Mouse (Mus musculus) hindbrain, embryonic 16.5 days (tissue): ENCODE results near the gene Clec16a. TPM values are rescaled to one million over a fixed set of nuclear protein-coding genes. Genes with fewer than 3 reads are reported as not detected.

Experiments used
- ATAC-seq: fragments of 200-750 bp; cut with Nextera tagmentation; 2 replicates; pipeline ENCODE4 v1.8.0; 2017; ENCODE audit warnings: moderate TSS enrichment, moderate library complexity
- H3K27ac ChIP-seq: fragments of 300-500 bp; sonication (generic); 2 replicates; pipeline ENCODE4 v1.5.1; 2014; ENCODE audit warnings: low read depth, mild to moderate bottlenecking, control low read depth, low read length, moderate library complexity
- H3K27me3 ChIP-seq: fragments of 300-500 bp; sonication (generic); replicated peaks from 2 replicates; pipeline ENCODE4 v1.6.1; 2014; ENCODE audit warnings: low read length; ENCODE audit not compliant: control insufficient read depth, insufficient read depth
- H3K36me3 ChIP-seq: fragments of 300-500 bp; sonication (generic); 2 replicates; pipeline ENCODE4 v1.6.1; 2014; ENCODE audit warnings: mild to moderate bottlenecking, low read length, moderate library complexity, mixed read lengths; ENCODE audit not compliant: control insufficient read depth, insufficient read depth
- H3K4me1 ChIP-seq: fragments of 300-500 bp; sonication (generic); 2 replicates; pipeline ENCODE4 v1.6.1; 2014; ENCODE audit warnings: low read depth, low read length; ENCODE audit not compliant: control insufficient read depth, insufficient read depth
- H3K4me2 ChIP-seq: fragments of 300-500 bp; sonication (generic); 2 replicates; pipeline ENCODE4 v1.6.1; 2014; ENCODE audit warnings: mild to moderate bottlenecking, low read length, control low read depth, moderate library complexity
- H3K4me3 ChIP-seq: fragments of 300-500 bp; sonication (generic); 2 replicates; pipeline ENCODE4 v1.5.1; 2014; ENCODE audit warnings: mild to moderate bottlenecking, low read length, control low read depth, moderate library complexity
- H3K9ac ChIP-seq: fragments of 300-500 bp; sonication (generic); 2 replicates; pipeline ENCODE4 v1.6.1; 2014; ENCODE audit warnings: low read depth, mild to moderate bottlenecking, control low read depth, low read length, moderate library complexity
- H3K9me3 ChIP-seq: fragments of 300-500 bp; sonication (generic); 2 replicates; pipeline ENCODE4 v1.6.1; 2014; ENCODE audit warnings: mild to moderate bottlenecking, low read length, moderate library complexity; ENCODE audit not compliant: control insufficient read depth
- WGBS: fragments of 180-500 bp; shearing (Covaris S2); extraction: QIAGEN DNeasy Blood & Tissue Kit; methylation state at CpG from one replicate; pipeline ENCODE4 v1.1.7; 2014; 5-methylcytosine and 5-hydroxymethylcytosine counted together
- polyA plus RNA-seq: library from polyadenylated mRNA; unstranded; fragments of >200 nt; fragmentation: Nextera tagmentation; extraction: Ambion mirVana; gene quantifications from 2 replicates; pipeline ENCODE4 v1.2.1, GENCODE M21; 2015

Gene Clec16a
- polyA plus RNA-seq, 1 experiment from 2014 or later = 60.7 TPM

GRCm38 (mm10) chr16:10702399-10702798 lies 157.3 kb downstream of the Clec16a start:
- no peak overlapping the region for H3K27ac ChIP-seq
- WGBS = 85% methylated on average over 2 of the region's 2 CpGs
- no peak overlapping the region for H3K9ac ChIP-seq
- no peaks in the 10 kb centered on the region for H3K4me1 ChIP-seq
- H3K9me3 ChIP-seq = no peaks in the 10 kb centered on the region
- H3K4me2 ChIP-seq = no peak overlapping the region
- no peaks in the 10 kb centered on the region for H3K27me3 ChIP-seq
- no peak overlapping the region for H3K4me3 ChIP-seq
- no peak for ATAC-seq
- no peaks in the 10 kb centered on the region for H3K36me3 ChIP-seq

- H3K36me3 ChIP-seq = no peaks in the 10 kb centered on the region
- no peak overlapping the region for H3K4me3 ChIP-seq
- H3K27me3 ChIP-seq = no peaks in the 10 kb centered on the region
- no peaks in the 10 kb centered on the region for H3K4me1 ChIP-seq
- WGBS = 64% methylated on average over 4 of the region's 4 CpGs
- no peak overlapping the region for H3K27ac ChIP-seq
- H3K4me2 ChIP-seq = no peak overlapping the region
- no peak for ATAC-seq
- no peaks in the 10 kb centered on the region for H3K9me3 ChIP-seq
- no peak overlapping the region for H3K9ac ChIP-seq
Measured at GRCm38 (mm10) chr16:10703932-10704331, 158.8 kb downstream of the Clec16a start.

- Histone ChIP-seq H3K27ac (no peak overlapping the region), H3K4me2 (no peak overlapping the region), H3K36me3 (no peaks in the 10 kb centered on the region), H3K9ac (no peak overlapping the region), H3K4me3 (no peak overlapping the region), H3K4me1 (no peaks in the 10 kb centered on the region), H3K9me3 (no peaks in the 10 kb centered on the region), H3K27me3 (no peaks in the 10 kb centered on the region)
- 75% methylated on average over 1 of the region's 1 CpGs for WGBS
- no peak for ATAC-seq
Measured at GRCm38 (mm10) chr16:10705396-10705795, 160.3 kb downstream of the Clec16a start.

GRCm38 (mm10) chr16:10711524-10711923 lies 166.4 kb downstream of the Clec16a start:
- H3K27me3 ChIP-seq = no peaks in the 10 kb centered on the region
- no peaks in the 10 kb centered on the region for H3K36me3 ChIP-seq
- H3K27ac ChIP-seq = no peak overlapping the region
- no peaks in the 10 kb centered on the region for H3K9me3 ChIP-seq
- H3K4me3 ChIP-seq = no peak overlapping the region
- no peak overlapping the region for H3K9ac ChIP-seq
- WGBS = 97% methylated on average over 1 of the region's 1 CpGs
- H3K4me1 ChIP-seq = no peaks in the 10 kb centered on the region; the same call in 1 of the 2 replicates
- H3K4me2 ChIP-seq = no peak overlapping the region
- no peak for ATAC-seq

GRCm38 (mm10) chr16:10713041-10713440 lies 167.9 kb downstream of the Clec16a start:
- H3K9ac ChIP-seq = no peak overlapping the region
- no peaks in the 10 kb centered on the region for H3K9me3 ChIP-seq
- no peaks in the 10 kb centered on the region for H3K27me3 ChIP-seq
- H3K4me2 ChIP-seq = no peak overlapping the region
- no peak overlapping the region for H3K4me3 ChIP-seq
- H3K36me3 ChIP-seq = no peaks in the 10 kb centered on the region
- no peak overlapping the region for H3K27ac ChIP-seq
- H3K4me1 ChIP-seq = no peaks in the 10 kb centered on the region; the same call in 1 of the 2 replicates
- ATAC-seq = no peak
- WGBS = 61% methylated on average over 2 of the region's 2 CpGs

GRCm38 (mm10) chr16:10713441-10714239 lies 168.5 kb downstream of the Clec16a start:
- Histone ChIP-seq H3K4me3 (no peak overlapping the region), H3K27me3 (no peaks in the 10 kb centered on the region), H3K9me3 (no peaks in the 10 kb centered on the region), H3K36me3 (no peaks in the 10 kb centered on the region), H3K9ac (no peak overlapping the region), H3K4me2 (no peak overlapping the region), H3K27ac (no peak overlapping the region), H3K4me1 (no peaks in the 10 kb centered on the region; the same call in 1 of the 2 replicates)
- 55% methylated on average over 7 of the region's 7 CpGs for WGBS
- ATAC-seq = peak; percentile 45; the same call in 1 of the 2 replicates

- Histone ChIP-seq H3K27ac (no peak overlapping the region), H3K4me3 (no peak overlapping the region), H3K9me3 (no peaks in the 10 kb centered on the region)
Measured at GRCm38 (mm10) chr16:10715211-10715610, 170.1 kb downstream of the Clec16a start.

GRCm38 (mm10) chr16:10715632-10716031 lies 170.5 kb downstream of the Clec16a start:
- no peak for ATAC-seq
- H3K4me2 ChIP-seq = no peak overlapping the region
- no peak overlapping the region for H3K4me3 ChIP-seq
- H3K27me3 ChIP-seq = no peaks in the 10 kb centered on the region
- H3K36me3 ChIP-seq = no peaks in the 10 kb centered on the region
- WGBS = 83% methylated on average over 2 of the region's 2 CpGs
- H3K27ac ChIP-seq = no peak overlapping the region
- H3K9me3 ChIP-seq = no peaks in the 10 kb centered on the region
- no peak overlapping the region for H3K9ac ChIP-seq
- no peaks in the 10 kb centered on the region; the same call in 1 of the 2 replicates for H3K4me1 ChIP-seq

More at GRCm38 (mm10) chr16:10715211-10715610, 170.1 kb downstream of the Clec16a start:
- no peaks in the 10 kb centered on the region; the same call in 1 of the 2 replicates for H3K4me1 ChIP-seq
- H3K4me2 ChIP-seq = no peak overlapping the region
- H3K9ac ChIP-seq = no peak overlapping the region
- no peak for ATAC-seq
- no peaks in the 10 kb centered on the region for H3K36me3 ChIP-seq
- no peaks in the 10 kb centered on the region for H3K27me3 ChIP-seq
- WGBS = 80% methylated on average over 5 of the region's 5 CpGs

- WGBS = 37% methylated on average over 2 of the region's 2 CpGs
- Histone ChIP-seq H3K4me1 (no peaks in the 10 kb centered on the region; the same call in 1 of the 2 replicates), H3K27ac (peak overlapping the region; percentile 45; the same call in 1 of the 2 replicates), H3K4me3 (no peak overlapping the region), H3K9ac (no peak overlapping the region), H3K4me2 (no peak overlapping the region), H3K9me3 (no peaks in the 10 kb centered on the region), H3K36me3 (no peaks in the 10 kb centered on the region), H3K27me3 (no peaks in the 10 kb centered on the region)
- no peak for ATAC-seq
Measured at GRCm38 (mm10) chr16:10716696-10717095, 171.6 kb downstream of the Clec16a start.
